Mouse (Mus musculus) cerebellum, adult 2 months (tissue): Measurements from ENCODE around the gene Prr13.

Source experiments
- CTCF ChIP-seq: fragments of 200-500 bp; IDR thresholded peaks from 2 replicates; pipeline ENCODE4 v1.5.1; 2011; ENCODE audit warnings: low read depth, mild to moderate bottlenecking, control low read depth, low read length, moderate library complexity, borderline replicate concordance; ENCODE audit not compliant: insufficient read depth
- POLR2A ChIP-seq: fragments of 200-500 bp; IDR thresholded peaks from 2 replicates; pipeline ENCODE4 v1.6.1; 2011; ENCODE audit warnings: low read length, control low read depth, borderline replicate concordance; ENCODE audit not compliant: insufficient read depth

GRCm38 (mm10) chr15:102458904-102459317 lies at the start of gene Prr13:
- TF ChIP-seq POLR2A (peak; percentile 86; the same call in 1 of the 2 replicates), CTCF (peak; percentile 61; the same call in 1 of the 2 replicates)
